Mouse (Mus musculus): ENCODE data around the gene Synj1.

The Synj1 gene

DNA sequence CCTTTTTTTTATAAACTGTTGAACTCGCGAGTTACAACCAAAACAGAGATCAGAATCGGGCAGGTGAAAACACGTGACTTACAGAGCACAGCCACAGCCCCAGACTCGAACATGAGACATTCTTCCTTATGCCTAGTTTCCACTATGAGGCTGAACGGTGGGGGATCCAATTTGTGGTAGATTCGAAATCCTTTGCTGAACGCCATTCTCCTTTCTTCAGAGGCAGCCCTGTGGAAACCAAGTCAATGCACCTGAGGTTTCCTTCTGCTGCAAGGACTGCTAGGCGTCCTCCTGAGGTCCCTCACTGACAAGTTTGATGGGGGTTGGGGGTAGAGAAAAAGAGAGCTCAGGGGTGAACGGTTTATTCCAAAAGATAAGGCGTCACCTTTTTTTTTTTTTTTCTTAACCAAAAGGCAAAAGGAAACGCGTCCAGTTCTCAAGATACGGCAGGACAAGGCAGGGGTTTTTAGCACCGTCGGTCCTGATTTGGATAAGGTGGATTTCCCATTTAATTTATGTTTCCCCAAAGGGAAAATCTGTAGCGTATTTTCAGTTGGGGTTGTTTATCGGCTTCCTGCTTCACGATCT, 1.1 kb downstream of the Synj1 start:
- no peak for DNase-seq (ENCODE audit: low read depth)

GRCm38 (mm10) chr16:91004915-91005538, 6.1 kb downstream of the Synj1 start:
- no peak for DNase-seq (ENCODE audit: low read depth)

DNA sequence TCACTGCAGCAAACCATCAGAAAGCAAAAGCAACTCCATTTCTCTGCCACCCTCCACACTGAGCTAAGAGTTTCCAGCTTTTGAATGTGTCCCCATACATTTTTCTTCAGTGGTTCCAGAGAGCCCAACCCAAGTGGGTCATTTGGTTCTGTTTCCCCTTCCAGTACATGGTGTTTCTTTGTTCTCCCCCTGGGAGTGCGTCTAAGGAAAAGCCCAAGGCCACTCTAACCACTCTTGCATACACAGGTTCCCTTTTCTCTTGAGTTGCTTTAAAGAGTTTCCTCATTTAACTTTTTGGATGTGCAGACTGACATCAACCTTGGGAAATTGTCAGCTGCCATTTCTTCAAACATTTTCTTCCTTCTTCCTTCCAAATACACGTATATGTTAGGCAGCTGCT, 10.0 kb downstream of the Synj1 start:
- DNase-seq (ENCODE audit: low read depth): no peak

- DNase-seq (ENCODE audit: low read depth): no peak
Observed at GRCm38 (mm10) chr16:90999827-91000226, 11.3 kb downstream of the Synj1 start.

DNA sequence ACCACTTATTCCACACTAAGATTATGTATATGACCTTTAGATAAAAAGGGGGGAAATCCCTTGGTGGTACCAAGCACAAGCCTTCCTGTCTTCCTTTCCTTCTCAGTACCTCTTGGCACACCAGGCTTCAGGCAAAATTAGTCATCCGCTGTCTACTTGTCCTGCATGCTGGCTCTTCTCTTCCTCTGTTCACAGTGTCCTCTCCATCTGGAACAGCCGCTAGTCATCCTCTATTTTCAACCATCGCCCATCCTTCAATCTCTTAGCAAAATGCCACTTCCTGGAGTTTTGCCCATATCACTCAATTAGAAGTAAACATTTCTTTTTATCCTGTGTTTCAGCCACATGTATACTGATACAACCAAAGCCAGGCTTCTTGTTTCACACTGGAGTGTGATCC, 13.3 kb downstream of the Synj1 start:
- no peak for DNase-seq (ENCODE audit: low read depth)

- no peak for DNase-seq (ENCODE audit: low read depth)
Observed at GRCm38 (mm10) chr16:90996327-90997243, 14.5 kb downstream of the Synj1 start.

GRCm38 (mm10) chr16:90995498-90995897, 15.6 kb downstream of the Synj1 start:
- no peak for DNase-seq (ENCODE audit: low read depth)

- DNase-seq (ENCODE audit: low read depth): peak; percentile 26
Observed at GRCm38 (mm10) chr16:90995023-90995422, 16.1 kb downstream of the Synj1 start.

- no peak for DNase-seq (ENCODE audit: low read depth)
Observed at GRCm38 (mm10) chr16:90989162-90989561, 21.9 kb downstream of the Synj1 start.

DNA sequence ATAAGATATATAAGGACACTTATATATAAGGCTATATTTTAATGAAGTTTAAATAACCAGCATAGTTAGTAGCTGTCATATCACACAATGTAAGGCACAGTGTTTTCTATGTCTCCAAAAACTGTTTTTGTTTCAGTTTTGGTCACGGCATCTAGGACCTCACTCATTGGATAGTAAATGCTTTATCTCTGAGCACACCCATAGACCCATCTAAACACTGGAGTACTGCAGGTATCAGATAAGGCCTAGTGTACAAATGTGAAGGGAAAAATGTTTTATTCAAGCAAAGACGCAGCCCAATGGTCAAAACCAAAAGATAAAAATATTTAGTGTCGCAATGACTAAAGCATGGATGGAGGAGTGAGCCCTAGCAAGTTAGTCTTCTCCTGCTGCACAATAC, 22.4 kb downstream of the Synj1 start:
- DNase-seq (ENCODE audit: low read depth): no peak

DNA sequence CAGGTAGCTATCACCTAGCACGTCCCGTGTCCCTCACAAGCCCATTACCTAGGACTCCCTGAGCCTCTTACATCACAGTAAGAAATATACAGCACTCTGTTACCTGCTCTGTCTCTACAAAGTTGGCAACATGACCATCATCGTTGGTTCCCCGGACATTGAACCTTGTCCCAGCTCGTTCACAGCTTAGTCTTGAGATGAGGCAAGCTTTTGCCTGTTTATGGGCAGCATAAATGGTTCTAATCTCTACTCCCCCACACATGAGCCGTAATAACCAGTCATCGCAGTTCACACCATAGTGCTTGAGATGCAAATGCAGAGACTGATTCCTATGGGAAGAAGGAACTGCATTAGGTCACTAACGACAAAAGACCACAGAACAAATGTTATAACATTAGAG, 23.1 kb downstream of the Synj1 start:
- no peak for DNase-seq (ENCODE audit: low read depth)

DNA sequence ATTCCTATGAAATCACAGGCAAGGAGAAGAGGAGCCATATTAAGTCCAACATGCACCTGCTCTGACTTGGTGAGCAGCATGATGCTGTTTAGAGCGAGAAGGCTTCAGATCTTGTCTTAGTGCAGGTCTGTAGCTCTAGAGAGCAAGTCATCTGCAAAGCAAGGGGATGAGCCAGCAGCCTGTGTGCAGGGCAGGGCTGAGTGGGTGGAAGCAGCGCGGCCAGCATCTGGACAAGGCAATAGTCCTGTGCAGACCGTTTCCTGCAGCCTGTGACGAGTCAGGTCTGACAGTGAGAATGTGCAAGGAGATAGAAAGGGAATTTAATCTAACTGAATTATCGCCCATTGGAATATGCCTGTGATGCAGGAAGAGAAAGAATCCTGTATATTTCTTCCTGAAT, 40.1 kb downstream of the Synj1 start:
- no peak for DNase-seq (ENCODE audit: low read depth)

GRCm38 (mm10) chr16:90966241-90966640, 44.9 kb downstream of the Synj1 start:
- DNase-seq (ENCODE audit: low read depth): no peak

- DNase-seq (ENCODE audit: low read depth): no peak
Observed at GRCm38 (mm10) chr16:90964302-90964701, 46.8 kb downstream of the Synj1 start.

DNA sequence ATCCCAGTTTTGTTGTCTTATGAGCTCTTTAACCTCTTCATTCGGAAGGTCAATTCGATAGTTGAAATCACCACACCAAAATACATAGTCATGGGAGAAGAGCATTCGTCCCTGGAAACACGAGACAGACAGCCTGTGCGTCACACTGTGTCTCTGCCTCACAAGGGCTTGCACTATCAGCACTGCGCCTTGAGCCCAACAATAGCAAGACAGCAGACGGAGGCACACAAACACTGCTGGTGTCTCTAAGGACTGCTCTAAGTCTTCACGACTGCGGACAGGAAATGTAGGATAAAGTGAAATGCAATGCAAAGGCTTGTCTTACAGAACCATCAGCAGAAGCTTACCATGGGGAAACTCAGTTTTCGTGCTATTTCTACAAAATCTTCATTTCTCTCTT, 47.2 kb downstream of the Synj1 start:
- no peak for DNase-seq (ENCODE audit: low read depth)

DNA sequence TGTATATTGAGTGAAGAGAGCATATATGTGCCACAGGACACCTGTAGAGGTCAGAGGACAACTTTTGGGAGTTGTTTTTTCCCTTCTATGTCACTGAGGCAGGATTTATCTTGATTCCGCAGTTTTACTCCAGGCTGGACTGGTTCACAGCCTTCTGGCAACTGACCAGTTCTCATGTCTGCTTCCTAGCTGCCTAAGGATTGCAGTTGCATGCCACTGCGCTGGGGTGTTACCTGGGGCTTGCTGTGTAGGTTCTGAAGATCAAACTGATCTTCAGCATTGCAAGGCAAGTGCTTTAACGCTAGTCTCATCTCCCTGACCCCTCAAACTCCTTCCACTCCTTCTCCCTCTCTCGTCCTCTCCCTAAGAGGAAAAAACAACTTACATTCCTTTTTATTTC, 47.9 kb downstream of the Synj1 start:
- DNase-seq (ENCODE audit: low read depth): no peak

GRCm38 (mm10) chr16:90958301-90959085, 52.6 kb downstream of the Synj1 start:
- DNase-seq (ENCODE audit: low read depth): no peak

DNA sequence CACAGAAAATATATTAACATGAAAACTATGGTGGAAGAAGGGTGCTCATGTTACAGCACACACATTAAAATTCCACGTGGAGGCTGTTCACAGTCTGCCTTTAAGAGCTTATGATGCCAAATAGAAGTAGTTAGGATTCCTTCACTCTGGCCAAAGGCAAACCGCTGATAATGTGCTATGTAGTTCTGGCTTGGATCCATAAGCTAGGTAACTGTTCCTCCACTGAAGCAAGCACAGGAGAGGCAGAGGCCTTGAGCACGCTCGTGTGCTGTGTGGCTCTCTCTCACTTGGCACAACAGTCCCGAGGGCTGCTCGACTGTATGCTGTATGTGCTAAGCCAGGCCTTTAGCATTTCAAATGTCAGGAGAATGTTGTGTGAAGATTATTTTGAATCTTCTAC, 55.6 kb downstream of the Synj1 start:
- no peak for DNase-seq (ENCODE audit: low read depth)

- DNase-seq (ENCODE audit: low read depth): no peak
Observed at GRCm38 (mm10) chr16:90953770-90954169, 57.3 kb downstream of the Synj1 start.

GRCm38 (mm10) chr16:90953147-90953546, 58.0 kb downstream of the Synj1 start:
- no peak for DNase-seq (ENCODE audit: low read depth)

- DNase-seq (ENCODE audit: low read depth): no peak
Observed at GRCm38 (mm10) chr16:90950354-90950963, 60.6 kb downstream of the Synj1 start.

DNA sequence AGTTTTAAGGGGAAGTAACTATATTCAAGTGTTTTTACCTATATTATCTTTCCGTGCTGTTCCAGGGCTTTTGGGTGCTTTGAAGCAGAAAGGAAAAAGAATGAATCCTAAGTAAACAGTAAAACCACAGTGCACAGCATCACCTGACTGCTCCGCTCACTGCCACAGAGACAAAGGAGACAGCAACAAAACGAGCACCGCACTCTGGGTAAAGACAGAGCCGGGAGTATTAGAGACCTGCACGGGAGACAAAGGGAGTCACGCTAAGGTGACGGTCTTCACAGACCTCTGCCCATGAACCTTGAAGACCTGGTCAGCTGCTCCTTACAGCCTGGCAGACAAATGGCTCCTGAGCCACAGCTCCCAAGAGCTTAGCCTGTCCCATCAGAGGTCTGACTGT, 64.1 kb downstream of the Synj1 start:
- DNase-seq (ENCODE audit: low read depth): no peak

Measured in fibroblast of lung, adult 2 months (primary cell).